Mouse (Mus musculus) stomach, postnatal 0 days (tissue): ENCODE measurements around the gene Dchs1.

ENCODE experiments used
- CTCF ChIP-seq: IDR thresholded peaks from 2 replicates; pipeline ENCODE4 v1.5.1; 2016; ENCODE audit warnings: antibody characterized with exemption, low read depth, mild to moderate bottlenecking, moderate library complexity
- EP300 ChIP-seq: optimal IDR thresholded peaks from 2 replicates; pipeline ENCODE3; 2016; ENCODE audit warnings: antibody characterized with exemption

- TF ChIP-seq CTCF (no peak), EP300 (no peak)
Measured at GRCm38 (mm10) chr7:105776026-105776425, 11.4 kb downstream of the Dchs1 start.
